Mouse (Mus musculus) left cerebral cortex, adult 11 months (tissue): ENCODE data around the gene Srpk2.
"Not testable (repeated sequence)": the region's sequence is repeated elsewhere in the genome, so short reads cannot be mapped to it uniquely, and the experiment has no call there.

Source experiments
- DNase-seq: peaks from one replicate; pipeline ENCODE4 v3.0.0; 2022; ENCODE audit warnings: low spot score

Gene Srpk2

GRCm38 (mm10) chr5:23502317-23502937, 182.0 kb downstream of the Srpk2 start:
- no peak for DNase-seq

DNA sequence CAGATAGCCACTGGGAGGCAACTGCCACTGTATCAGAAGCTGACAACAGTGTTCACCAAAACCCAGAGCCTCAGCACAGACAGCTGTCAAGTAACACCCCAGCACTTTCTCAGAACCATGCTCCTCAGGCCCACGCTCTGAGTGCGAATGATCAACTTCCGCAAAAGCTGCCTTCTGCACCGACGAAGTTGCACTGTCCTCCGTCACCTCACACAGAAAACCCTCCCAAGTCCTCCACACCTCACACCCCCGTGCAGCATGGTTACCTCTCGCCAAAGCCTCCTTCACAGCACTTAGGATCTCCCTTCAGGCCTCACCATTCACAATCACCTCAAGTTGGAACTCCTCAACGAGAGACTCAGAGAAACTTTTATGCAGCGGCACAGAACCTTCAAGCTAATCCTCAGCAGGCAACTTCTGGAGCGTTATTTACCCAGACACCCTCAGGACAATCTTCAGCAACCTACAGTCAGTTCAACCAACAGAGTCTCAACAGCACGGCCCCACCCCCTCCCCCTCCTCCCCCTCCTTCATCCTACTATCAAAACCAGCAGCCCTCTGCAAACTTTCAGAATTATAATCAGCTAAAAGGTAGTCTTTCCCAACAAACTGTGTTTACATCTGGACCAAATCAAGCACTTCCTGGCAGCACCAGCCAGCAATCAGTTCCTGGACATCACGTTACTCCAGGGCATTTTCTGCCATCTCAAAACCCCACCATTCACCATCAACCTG, 182.7 kb downstream of the Srpk2 start:
- DNase-seq, result no peak

DNA sequence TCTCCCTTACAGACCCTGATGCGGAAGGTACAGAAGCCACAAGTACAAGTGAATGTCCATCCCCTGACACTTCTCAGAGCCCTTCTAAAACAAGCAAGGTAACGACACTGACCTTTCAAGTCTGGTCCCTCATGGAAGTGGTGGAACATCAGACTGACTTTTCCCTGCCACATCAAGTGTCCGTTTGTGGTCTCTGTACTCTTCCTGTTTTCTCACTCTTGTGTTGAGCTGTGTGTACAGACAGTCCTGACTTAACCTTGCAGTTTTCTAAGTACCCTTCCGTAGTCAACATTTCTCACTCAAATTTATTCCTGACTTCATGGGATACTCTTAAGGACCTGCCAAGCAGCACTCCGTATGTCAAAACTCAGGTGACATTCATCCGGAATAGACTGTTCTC, 183.7 kb downstream of the Srpk2 start:
- no peak for DNase-seq

- no peak for DNase-seq
Observed at GRCm38 (mm10) chr5:23499257-23499656, 185.2 kb downstream of the Srpk2 start.

DNA sequence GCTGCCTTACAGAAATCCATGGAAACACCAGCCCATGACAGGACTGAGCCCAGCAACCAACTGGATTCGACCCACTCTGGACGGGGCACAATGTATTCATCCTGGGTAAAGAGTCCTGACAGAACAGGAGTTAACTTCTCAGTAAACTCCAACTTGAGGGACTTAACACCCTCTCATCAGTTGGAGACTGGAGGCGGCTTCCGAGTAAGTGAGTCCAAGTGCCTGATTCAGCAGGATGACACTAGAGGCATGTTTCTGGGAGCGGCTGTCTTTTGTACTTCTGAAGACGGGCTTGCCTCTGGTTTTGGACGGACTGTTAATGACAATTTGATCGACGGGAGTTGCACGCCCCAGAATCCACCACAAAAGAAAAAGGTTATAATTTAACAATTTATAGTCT, 186.5 kb downstream of the Srpk2 start:
- no peak for DNase-seq

DNA sequence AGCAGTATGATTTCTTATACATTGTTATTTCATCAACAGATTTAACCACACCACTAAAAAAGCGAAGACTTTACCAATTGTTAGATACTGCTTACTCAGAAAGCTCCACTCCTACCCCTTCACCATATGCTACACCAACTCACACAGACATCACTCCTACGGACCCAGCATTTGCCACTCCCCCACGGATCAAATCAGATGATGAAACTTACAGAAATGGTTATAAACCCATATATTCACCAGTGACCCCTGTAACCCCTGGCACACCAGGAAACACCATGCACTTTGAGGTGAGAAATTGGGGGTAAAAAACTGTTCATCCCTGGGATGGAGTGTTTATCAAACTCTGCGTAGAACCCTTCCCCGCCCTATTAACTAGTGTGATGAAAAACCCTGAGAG, 187.5 kb downstream of the Srpk2 start:
- DNase-seq, result no peak

DNA sequence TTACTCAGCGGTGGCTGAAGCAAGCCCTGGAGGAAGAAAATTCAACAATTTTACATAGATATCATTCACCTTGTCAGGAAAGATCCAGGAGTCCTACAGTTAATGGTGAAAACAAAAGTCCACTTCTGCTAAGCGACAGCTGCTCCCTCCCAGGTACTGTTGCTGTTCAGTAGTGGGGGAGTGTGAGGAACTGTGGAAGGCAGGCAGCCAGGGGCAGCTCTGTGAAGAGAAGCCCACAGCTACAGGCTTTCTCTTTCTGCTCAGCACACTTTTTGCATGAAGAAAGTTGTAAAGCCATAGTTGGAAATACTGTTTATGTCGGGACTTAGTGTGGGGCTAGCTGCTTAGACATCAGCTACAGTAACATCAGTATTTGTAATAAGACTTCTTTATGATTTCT, 188.0 kb downstream of the Srpk2 start:
- no peak for DNase-seq

GRCm38 (mm10) chr5:23490797-23491196, 193.6 kb downstream of the Srpk2 start:
- no peak for DNase-seq

- no peak for DNase-seq
Observed at GRCm38 (mm10) chr5:23489231-23489630, 195.2 kb downstream of the Srpk2 start.

DNA sequence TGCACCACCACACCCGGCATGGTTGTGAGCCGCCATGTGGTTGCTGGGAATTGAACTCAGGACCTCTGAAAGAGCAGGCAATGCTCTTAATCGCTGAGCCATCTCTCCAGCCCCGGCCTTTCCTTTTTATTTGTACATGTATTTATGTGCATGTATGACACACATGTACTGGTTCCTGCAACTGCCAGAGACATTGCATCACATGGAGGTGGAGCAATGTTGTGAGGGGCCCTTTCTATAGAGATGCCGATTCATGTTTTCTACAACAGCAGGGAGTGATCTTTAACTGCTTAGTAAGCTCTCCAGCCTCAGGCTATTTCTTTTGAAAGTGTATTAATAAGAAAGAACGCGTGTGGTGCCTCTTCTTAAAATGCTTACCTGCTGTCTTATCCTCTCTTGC, 200.6 kb downstream of the Srpk2 start:
- no peak for DNase-seq

GRCm38 (mm10) chr5:23473098-23473873, 211.1 kb downstream of the Srpk2 start:
- DNase-seq, result no peak

DNA sequence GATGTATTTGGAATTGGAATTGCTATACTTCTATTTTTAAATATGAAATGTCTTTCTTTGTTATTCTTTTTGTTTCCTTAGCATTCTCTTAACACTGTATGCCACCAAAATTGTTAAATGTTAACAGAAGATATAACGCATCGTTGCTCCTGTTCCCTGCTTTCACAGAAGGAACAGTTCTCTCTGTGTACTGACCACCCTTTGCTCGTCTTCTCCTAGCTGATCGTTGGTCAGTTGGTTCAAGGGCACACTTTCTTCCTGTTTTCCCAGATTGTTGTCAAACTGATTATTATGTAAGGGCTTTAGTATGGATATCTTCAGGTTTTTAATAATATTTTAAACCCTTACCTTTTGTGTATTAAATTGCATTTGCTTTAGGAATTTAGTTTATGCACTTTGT, 217.9 kb downstream of the Srpk2 start:
- no peak for DNase-seq

DNA sequence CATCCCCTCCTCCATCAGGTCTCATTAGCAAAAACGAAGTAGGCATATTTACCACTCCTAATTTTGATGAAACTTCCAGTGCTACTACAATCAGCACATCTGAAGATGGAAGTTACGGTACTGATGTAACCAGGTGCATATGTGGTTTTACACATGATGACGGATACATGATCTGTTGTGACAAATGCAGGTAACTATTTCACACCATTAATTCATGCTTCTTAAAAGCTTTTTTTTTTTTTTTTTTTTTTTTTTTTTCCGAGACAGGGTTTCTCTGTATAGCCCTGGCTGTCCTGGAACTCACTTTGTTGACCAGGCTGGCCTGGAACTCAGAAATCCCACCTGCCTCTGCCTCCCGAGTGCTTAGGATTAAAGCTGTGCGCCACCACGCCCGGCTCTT, 219.7 kb downstream of the Srpk2 start:
- no peak for DNase-seq

DNA sequence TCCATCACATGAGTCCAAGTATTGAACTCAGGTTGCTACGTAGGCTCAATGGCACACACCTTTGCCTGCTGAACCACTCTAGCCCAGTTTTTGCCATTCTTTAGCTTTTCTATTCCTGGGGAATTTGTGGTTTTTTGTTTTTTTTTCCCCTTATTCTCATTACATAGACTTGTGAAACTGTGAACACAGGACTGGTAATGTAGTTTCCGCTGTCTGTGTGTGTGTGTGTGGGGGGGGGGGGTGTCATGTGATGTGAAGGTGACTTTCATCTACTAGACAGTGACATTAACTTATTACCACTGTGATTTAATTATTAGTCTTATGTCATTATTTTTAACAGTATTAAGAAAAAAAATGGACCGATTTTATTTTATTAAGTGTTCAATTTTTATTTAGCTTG, 220.2 kb downstream of the Srpk2 start:
- no peak for DNase-seq

DNA sequence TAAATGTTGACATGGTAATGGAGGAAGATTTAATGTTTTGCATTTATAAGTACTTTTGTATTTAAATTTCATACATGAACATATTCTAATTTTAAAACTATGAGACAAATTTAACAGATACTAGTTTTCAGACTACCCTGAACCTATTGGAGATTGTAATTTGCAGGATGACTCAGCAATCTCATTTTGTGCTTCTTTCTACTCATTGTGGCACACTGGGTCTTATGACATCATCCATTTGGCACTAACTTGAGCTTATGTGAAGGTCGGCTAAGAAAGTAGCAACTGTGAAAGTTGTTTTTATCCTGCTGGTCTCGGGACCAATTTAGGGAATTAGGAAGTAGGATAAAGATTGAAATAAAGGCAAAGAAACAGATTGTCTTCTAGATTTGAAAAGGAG, 222.7 kb downstream of the Srpk2 start:
- DNase-seq, result no peak

DNA sequence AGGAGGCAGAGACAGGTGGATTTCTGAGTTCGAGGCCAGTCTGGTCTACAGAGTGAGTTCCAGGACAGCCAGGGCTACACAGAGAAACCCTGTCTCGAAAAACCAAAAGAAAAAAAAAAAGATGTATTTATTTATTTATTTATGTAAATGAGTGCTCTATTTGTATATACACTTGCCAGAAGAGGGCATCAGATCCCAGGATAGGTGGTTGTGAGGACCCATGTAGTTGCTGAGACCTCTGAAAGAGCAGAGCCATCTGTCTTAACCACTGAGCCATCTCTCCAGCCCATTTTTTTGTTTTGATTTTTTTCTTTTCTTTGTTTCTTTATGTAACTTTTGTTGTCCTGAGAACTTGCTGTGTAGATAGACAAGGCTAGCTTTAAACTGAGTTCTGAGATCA, 230.9 kb downstream of the Srpk2 start:
- DNase-seq, result not testable (repeated sequence)
